Mouse (Mus musculus): ENCODE measurements around the gene Bmt2.
A peak's percentile ranks its signal among the peaks of the same experiment; 100 is the strongest.

Gene Bmt2

DNA sequence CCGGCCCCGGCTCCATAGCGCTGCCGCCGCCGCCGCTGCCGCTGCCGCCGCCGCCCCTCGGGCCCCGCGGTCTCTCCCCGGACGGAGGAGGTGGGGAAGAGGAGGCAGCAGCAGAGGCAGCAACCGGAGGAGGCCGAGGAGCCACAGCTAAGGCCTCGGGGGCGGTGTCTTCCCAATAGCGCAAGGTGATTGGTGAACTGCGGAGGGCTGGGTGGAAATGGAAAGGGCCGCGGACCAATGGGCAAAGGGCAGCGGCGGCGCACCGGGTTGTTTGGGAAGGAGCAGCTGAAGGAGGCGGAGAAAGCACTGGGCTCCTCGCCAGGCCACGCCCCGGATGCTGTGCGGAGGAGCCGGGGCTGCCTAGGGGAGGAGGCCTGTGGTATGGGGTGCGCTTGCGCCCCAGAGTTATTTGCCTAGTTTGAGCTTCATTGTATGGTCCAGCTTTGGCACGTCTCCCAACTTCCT lies at the start of gene Bmt2:
TSS of gene Bmt2 (minus strand) at position 149 of the 465 bp plus-strand sequence.
- DNase-seq (ENCODE audit: low read depth, low spot score) = peak; percentile 98

DNA sequence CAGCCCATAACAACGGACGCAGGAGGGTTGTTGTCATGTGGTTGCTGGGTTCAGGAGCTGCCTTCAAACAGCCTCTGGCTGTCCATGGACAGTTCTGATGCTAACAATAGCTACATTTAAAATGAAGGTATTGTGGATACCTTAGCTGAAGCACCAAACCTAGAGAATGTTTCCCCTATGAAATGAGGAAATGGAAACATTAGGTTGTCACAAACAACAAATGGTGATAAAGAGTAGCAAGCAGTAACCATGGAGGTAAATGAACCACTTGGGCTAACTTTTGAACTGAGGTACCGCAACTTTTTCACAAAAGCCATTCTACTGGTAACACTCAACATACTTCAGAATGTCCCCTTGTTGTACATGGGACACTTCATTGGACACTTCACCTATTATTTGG lies 44.4 kb upstream of the Bmt2 start:
- no peak for DNase-seq (ENCODE audit: low read depth, low spot score)

DNA sequence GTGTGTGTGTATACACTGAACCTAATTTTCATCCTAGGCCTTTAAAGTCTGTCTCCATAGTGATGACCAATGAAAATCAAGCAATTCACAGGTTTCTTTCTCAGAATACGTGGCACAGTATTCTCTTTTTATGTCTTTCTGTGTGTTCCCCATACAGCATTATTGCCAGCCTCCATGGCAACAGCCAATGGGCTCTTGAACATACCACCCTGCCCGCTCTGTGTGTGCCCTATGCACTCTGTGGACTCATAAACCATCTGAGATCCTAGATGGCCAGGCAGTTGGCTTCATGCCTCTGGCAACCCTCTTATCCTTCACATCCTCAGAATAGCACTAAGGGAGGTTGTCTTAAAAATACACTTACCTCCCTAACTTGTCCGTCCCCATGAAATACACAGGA lies 37.1 kb upstream of the Bmt2 start:
- no peak for DNase-seq (ENCODE audit: low read depth, low spot score)

DNA sequence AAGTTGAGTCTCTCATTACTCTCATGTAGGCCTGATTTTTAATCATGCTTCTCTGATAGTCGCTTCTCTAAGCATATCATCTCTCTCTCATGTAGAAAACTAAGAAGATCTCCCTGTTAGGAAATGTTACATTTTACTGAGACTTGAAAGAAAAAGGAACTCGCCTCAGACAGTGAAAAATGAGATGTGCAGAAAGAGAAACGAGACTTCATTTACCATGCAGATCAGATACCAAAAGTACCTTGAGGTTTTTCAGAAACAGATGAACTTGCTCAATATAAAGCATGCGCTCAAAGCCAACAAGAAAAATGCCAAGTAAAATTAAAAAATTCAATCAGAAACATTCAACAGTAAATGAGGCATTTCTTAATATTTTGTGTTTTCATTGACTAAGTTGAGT lies 19.1 kb upstream of the Bmt2 start:
- DNase-seq (ENCODE audit: low read depth, low spot score) = no peak

DNA sequence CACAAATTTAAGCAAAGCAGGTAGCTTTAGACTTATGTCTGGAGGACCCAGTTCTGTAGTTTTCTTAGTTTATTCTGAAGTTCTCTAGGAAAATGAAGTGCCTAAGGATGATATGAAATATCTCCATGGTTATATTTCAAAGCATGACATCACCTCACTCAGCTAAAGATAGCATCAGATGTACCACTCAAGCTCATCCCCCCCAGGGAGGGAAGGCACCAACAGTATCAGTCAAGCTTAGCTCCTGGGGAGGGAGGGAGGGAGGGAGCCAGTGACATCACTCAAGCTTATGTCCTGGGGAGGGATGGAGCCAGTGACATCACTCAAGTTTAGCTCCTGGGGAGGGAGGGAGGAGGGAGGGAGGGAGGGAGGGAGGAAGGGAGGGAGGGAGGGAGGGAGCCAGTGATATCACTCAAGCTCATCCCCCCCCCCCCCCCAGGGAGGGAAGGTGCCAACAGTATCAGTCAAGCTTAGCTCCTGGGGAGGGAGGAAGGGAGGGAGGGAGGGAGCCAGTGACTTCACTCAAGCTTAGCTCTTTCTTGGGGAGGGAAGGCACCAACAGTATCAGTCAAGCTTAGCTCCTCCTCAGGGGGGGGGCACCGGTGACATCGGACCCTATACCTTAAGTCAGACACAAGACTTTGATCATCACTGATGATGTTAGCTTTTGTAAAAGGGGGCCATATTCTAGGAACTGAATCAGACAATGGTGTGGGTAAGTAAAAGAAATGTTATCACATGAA lies 17.5 kb upstream of the Bmt2 start:
- no peak for DNase-seq (ENCODE audit: low read depth, low spot score)

DNA sequence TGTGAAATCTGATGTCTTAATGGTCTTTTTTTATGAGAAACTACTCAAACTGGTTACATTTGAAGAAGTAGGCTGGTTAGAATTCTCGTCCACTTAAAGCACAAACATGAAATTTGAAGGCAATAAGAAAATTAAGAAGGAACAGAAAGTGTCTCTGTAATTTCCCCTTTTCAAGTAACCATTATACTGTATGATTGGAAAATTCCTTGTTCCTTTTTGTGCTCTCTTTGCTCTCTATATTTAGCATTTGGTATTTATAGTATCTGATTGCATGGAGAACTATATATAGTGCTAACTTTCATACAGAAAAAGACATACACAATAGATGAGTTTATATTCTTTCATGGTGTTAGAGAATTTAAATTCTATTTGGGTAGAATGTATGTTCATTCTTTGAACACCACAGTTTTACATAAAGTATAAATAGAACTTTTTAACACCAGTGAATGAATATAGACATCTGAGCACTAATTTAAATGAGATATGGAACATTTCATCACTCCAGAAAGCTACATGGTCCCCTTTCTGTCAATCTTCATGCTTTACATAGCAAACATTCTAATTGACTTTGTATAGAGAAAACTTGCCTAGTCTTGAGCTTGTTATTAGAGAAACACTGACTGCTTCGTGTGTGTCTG lies 14.0 kb upstream of the Bmt2 start:
- DNase-seq (ENCODE audit: low read depth, low spot score) = no peak

DNA sequence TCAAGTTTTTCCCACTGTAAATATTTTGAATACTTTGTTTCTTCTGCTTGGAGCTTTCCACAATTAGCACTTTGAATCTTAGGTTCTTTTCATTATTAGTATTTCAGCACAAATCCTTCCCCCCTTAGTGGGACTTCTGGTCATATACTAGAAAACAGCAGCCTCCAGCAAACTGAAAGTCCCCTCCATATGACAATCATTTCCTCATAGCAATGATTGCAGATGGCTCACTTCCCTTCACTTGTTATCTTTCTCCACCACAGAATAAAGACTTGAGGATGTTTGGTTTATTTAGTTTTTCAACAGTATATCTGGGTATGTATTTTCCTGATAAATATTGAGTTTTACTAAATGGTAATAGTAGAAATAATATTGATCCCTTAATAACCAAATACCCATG lies 12.6 kb upstream of the Bmt2 start:
- no peak for DNase-seq (ENCODE audit: low read depth, low spot score)

DNA sequence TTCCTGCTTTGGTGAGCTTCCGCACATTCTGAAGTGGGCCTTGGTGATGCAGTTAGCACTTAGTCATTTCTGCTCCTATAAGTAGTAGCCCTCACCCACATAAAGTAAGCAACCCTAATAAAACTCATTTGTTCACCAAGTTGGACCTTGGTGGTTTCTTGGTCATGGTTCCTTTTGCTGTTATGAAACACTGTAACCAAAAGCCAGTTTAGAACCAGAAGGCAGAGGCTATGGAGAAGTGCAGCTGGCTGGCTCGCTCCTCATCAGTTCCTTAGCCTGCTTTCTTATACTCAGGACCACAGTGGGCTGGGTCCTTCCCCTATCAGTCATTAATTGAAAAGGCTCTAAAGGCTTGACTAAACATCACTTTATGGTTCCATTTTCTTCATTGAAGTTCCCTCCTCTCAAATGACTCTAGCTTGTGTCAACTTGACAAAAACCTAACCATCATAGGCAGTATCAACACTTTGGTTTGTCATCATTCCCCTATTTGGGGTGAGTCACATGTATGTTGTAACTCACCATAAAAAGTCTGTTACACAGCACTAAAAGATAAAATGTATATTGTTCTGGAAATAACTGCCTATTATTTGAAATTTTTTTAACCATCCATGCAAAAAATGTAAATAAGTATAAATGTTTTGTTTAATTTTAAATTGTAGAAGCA lies 6.3 kb upstream of the Bmt2 start:
- DNase-seq (ENCODE audit: low read depth, low spot score) = no peak

DNA sequence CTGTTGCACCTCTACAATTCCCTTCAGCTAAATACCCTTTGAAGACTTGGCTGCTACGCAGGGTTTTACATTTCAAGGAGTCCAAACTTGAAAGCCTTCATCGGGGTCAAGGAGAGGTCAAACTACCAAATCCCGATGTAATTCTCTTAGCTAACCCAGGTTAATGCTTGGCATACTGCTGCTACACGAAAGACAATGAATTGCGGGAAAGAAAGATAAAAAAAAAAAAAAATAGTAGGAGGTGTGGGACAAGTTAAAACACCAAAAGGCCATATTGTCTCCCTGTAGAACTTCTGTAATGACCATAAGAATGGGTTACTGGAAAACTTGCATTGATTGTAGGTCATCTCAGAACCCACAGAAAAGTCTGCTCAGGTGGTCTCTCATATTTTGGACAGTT lies 583 bp upstream of the Bmt2 start:
- no peak for DNase-seq (ENCODE audit: low read depth, low spot score)

DNA sequence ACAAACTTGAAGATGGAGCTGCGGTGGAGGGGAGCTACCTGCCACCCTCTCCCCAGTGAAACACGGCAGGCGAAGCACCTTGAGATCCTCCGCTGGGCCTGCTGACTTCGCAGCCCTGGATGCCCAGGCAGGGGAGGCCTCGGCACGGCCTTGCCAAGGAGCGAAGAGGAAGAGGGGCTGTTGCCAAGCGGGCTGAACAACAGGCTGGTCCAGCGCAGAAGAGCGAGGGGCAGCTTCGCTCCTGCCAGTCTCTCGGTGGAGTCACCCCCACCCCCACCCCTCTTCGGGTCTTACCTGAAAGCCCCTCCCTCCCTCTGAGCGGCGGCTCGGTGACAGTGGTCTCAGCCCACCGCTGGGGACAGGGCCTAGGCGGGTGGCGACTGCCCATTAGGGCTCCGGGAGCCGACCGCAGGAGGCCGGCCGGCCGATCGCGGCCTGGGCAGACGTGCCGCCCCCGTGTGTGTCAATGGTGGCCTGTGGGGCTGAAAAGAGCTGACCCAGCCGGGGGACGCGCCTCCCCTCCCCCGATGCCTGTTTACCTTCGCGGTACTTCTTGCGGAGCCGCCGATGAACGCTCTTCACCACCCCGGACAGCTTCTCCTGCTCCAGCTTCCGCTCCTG lies 515 bp downstream of the Bmt2 start:
- peak; percentile 66 for DNase-seq (ENCODE audit: low read depth, low spot score)

DNA sequence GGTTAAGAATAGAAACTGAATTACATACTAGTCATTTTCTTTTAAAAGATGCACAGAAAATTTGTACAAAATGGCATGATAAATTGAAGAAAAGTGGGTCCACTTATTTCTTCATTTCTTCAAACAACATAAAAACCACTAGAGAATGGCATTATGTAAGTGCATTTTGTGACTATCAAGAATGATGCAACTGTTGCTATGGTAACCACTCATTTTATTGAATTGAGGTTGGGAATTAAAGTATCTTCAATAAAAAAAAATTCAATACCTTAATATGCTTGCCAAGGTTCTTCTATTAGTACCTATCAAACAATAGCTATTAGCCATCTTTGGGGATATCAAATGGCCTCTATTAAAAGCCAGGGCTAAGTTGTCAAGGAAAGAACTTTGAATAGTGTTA lies 1.6 kb downstream of the Bmt2 start:
- DNase-seq (ENCODE audit: low read depth, low spot score) = no peak

DNA sequence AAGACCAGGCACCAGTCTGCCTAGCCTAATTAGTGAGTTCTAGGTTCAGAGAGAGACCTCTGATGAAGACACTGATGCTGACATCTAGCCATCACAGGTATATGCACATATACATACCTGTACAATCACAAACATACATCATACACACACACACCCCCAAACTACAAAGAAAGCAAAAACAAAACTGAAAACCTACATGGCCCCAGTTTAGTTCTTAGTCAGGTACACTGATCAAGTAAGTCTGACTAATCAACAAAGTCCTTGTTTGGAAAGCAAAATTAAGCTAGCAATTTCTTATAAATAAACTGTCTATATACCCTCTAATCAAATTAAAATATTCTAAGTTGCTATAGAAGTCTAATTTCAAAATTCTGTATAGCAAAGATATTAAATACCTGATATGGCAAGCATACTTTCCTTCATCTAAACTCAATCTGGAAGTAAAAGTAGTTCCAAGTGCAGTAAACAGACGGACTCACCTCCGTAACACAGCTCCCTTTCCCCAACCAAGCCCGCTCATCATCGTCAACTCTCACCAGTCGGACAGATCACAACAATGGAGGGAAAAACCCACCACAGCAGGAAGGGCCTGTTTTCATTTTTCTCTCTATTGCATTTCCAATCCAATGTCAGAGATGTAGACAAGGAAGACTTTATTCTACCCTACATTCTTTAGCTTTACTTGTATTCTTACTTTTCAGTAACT lies 3.0 kb downstream of the Bmt2 start:
- no peak for DNase-seq (ENCODE audit: low read depth, low spot score)

DNA sequence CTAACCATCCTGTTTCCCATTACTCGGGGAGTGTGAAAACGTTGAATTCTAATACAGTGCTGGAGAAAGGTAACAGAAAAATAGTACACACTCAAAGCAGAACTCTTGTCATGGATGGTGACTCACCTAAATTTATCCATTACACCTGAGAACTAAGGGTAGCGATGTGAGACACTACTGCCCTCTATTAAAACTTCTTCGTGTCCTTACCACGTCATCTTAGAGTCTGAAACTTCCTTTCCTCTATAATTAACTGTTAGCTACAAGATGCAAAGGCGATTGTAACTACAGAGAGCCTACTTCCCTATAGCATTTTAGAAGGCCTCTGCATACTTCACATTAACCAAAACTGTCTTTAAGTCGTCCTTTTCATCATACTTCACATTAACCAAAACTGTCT lies 12.1 kb downstream of the Bmt2 start:
- DNase-seq (ENCODE audit: low read depth, low spot score) = no peak

DNA sequence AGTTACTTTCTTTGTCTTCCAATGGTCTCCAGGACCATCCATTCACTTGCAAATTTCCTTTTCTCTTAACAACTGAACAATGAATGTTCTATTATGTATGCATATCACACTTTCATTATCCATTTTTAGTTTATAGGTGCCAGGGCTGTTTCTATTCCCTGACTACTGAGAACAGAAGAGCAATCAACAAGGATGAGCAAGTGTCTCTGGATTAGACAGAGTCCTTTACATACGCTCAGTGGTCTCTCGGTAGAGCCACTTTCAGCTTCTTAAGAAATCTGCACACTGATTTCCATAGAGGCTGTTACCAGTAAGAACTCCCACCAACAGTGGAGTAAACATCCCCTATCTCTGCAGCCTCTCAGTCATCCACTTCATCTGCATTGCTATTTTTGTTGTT lies 19.8 kb downstream of the Bmt2 start:
- DNase-seq (ENCODE audit: low read depth, low spot score) = no peak

DNA sequence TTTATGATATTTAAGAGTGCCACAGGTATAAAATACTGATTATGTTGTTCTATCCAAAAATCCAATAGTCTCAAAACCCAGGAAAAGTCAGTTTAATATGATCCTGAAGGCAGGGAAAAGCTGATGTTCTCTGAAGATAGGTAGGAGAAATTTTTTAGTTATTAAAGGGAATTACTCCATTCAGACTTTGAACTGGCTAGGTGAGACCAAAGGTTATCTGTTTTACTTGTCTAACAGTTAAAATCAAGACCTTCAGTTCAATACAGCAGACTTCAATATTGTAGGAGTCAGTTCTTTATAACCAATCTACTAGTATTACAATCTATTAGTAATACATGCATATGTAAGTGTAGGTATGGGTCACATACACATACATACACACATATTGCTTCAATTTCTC lies 23.7 kb downstream of the Bmt2 start:
- DNase-seq (ENCODE audit: low read depth, low spot score) = no peak

DNA sequence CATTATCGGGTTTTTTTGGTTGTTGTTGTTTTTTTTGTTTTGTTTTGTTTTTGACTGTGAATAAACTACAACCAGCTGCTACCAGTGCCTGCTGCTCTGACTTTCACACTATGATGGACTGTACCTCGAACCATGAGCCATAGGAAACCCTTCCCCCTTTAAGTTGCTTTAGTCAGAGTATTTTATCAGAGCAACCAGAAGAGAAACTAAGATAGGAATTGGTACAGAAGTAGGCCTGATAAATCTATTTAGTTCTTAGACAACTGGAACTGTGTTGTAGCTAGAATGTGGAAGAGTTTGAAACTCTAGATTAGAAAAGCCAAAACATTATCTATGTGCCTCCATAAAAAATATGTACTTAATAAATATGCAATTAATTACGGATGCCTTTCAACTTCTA lies 25.5 kb downstream of the Bmt2 start:
- no peak for DNase-seq (ENCODE audit: low read depth, low spot score)

DNA sequence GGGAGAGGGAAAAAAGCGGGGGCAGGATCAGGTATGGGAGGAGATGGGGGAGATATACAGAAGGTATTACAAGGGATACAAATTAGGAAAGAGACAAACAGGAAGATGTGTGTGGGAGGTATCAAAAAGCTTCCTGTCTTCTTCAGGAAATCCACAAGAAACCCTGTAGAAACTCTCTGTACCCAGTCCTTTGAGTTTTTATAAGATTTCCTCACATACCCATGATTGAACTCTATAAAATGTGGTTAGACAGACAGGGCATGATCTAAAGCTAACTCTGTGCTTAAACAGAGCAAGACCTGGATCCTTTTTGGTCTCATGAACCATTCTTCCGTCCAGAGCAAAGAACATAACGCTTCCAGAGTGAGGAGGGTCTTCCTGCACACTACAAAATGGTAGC lies 26.9 kb downstream of the Bmt2 start:
- DNase-seq (ENCODE audit: low read depth, low spot score) = no peak

DNA sequence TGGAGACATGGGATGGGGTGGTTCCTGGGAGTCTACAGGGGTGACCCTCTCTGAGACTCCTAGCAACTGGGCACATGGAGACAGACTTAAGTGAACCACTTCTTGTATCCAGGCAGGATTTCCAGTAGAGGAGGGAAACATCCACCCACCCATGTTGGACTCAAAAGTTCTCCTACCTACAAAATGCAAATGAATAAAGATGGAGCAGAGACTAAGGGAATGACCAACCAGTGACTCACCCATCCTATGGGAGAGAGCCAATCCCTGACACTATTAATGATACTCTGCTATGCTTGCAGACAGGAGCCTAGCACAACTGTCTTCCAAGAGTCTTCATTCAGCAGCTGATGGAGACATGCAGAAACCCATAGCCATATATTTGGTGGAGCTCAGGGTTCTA lies 29.5 kb downstream of the Bmt2 start:
- DNase-seq (ENCODE audit: low read depth, low spot score) = no peak

DNA sequence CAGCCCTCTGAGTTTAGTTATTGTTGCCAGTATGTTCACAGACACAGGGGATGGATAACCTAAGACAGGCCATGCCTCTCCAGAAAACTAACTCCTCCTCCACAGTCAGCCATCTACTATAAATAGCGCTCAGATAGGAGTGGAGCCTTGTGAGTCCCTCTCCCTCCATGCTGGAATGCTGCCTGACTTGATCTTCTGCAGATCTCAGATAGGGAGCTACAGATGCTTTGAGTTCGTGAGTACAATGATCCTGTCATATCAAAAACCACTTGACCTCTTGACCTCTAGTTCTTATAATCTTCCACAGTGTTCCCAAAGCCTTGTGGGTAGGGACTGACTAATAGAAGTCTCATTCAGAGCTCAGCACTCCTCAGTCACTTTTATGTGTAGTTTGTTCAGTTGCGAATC lies 41.2 kb downstream of the Bmt2 start:
- DNase-seq (ENCODE audit: low read depth, low spot score) = peak; percentile 18

DNA sequence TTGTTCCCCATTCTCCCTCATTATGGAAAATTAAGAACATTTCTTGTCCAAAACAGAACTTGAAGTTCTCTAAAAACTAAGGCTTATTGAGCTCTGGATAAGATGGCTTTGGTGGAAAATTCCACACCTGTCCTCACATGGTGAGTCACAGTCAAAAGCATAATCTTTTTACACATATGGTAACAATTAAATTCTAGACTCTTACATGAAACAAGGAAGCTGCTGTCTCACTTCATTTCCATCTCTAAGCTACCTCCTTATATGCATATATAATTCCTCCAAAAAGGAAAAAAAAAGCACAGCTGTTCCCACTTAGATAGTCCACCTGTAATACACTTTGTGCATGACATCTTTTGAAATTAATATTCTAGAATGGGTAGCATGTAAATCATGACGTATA lies 45.2 kb downstream of the Bmt2 start:
- no peak for DNase-seq (ENCODE audit: low read depth, low spot score)

DNA sequence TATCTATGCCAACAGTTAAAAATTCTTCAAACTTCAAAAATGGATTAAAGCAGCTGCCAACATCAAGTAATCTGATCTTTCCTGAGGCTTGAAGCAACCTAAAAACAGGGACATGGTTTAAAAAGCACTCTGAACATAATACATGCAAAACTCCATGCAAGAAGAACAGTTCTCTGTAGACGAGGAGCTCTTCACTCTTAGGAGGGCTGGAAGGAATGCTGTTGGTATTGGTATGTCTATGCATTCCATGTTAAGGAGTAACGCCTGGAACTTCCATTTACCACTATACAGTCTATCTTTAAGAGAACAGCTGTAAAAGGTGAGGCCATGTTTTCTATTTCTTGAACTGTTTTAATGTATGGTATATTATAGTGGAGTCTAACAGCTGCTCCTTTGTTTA lies 47.2 kb downstream of the Bmt2 start:
- no peak for DNase-seq (ENCODE audit: low read depth, low spot score)

DNA sequence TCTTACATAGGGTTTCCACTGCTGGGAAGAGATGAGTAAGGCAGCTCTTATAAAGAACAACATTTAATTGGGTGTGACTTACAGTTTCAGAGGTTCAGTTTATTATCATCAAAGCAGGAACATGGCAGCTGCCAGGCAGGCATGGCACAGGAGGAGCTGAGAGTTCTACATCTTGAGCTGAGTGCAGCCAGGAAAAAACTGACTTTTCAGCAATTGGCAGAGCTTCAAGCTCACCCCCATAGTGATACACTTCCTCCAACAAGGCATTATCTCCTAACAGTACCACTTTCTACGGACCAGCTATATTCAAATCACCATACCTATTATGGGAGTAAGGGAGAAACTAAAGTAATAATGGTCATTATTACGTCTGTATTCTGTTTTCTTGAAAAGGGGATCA lies 58.1 kb downstream of the Bmt2 start:
- no peak for DNase-seq (ENCODE audit: low read depth, low spot score)
